Mouse (Mus musculus) ES-E14 (cell line): Measurements from ENCODE around the gene Paqr7. TPM values are rescaled to one million over a fixed set of nuclear protein-coding genes. Genes with fewer than 3 reads are reported as not detected.

Experiments
- DNase-seq: peaks from one replicate; pipeline ENCODE4 v3.0.0-alpha.2; 2013; ENCODE audit warnings: low read depth, low spot score
- H3K27ac ChIP-seq: 2 replicates; pipeline ENCODE4 v1.5.1; 2012; ENCODE audit warnings: low read depth, mild to moderate bottlenecking, low read length, moderate library complexity, mixed read lengths; ENCODE audit not compliant: poor library complexity, insufficient read depth, severe bottlenecking
- H3K36me3 ChIP-seq: 2 replicates; pipeline ENCODE4 v1.6.1; 2012; ENCODE audit warnings: mild to moderate bottlenecking, low read length, moderate library complexity, mixed read lengths; ENCODE audit not compliant: control insufficient read depth, poor library complexity, insufficient read depth, severe bottlenecking
- H3K4me1 ChIP-seq, 2 experiments: fragments of 150-350 bp in 1 of 2; sonication (generic) in 1 of 2; 2 replicates each; pipeline ENCODE4 v1.6.1; 2012; ENCODE audit warnings: low read length in 2 of 2, mild to moderate bottlenecking in 1 of 2, mixed read lengths in 1 of 2; ENCODE audit not compliant: control insufficient read depth in 2 of 2, insufficient read depth in 2 of 2, poor library complexity in 1 of 2
- H3K4me3 ChIP-seq, 2 experiments: fragments of 150-350 bp in 1 of 2; sonication (generic) in 1 of 2; 2 replicates each; pipeline ENCODE4 v1.5.1; 2012; ENCODE audit warnings: low read length in 2 of 2, low read depth in 1 of 2, mild to moderate bottlenecking in 1 of 2, mixed read lengths in 1 of 2; ENCODE audit not compliant: insufficient read depth in 1 of 2, poor library complexity in 1 of 2, severe bottlenecking in 1 of 2
- H3K9ac ChIP-seq: 2 replicates; pipeline ENCODE4 v1.6.1; 2012; ENCODE audit warnings: low read depth, mild to moderate bottlenecking, low read length, mixed read lengths; ENCODE audit not compliant: poor library complexity, insufficient read depth, severe bottlenecking
- H3K9me3 ChIP-seq: fragments of 150-350 bp; sonication (generic); 2 replicates; pipeline ENCODE4 v1.6.1; 2012; ENCODE audit warnings: low read depth, mild to moderate bottlenecking, low read length; ENCODE audit not compliant: control insufficient read depth, insufficient read depth
- CHD2 ChIP-seq: IDR thresholded peaks from 2 replicates; pipeline ENCODE4 v1.6.1; 2014; ENCODE audit warnings: mild to moderate bottlenecking, low read depth, low read length, inconsistent platforms
- HCFC1 ChIP-seq: IDR thresholded peaks from 2 replicates; pipeline ENCODE4 v1.6.1; 2012; ENCODE audit warnings: low read length, inconsistent platforms, borderline replicate concordance; ENCODE audit not compliant: insufficient read depth
- MAFK ChIP-seq: IDR thresholded peaks from 2 replicates; pipeline ENCODE4 v1.6.1; 2014; ENCODE audit warnings: mild to moderate bottlenecking, low read depth, low read length, inconsistent platforms; ENCODE audit not compliant: insufficient read depth
- ZC3H11A ChIP-seq: IDR thresholded peaks from 2 replicates; pipeline ENCODE4 v1.6.1; 2012; ENCODE audit warnings: low read depth, mild to moderate bottlenecking, inconsistent platforms, low read length, borderline replicate concordance
- ZNF384 ChIP-seq: IDR thresholded peaks from 2 replicates; pipeline ENCODE4 v1.6.1; 2012; ENCODE audit warnings: low read depth, low read length, inconsistent platforms
- in situ Hi-C, 2 experiments: fragments of 600-800 bp; cut with MboI; formaldehyde crosslinking; loops; one replicate each; pipeline ENCODE4 v1.15.1; 2025; ENCODE audit warnings: low sequenced_read_pairs in 2 of 2, inconsistent platforms in 1 of 2; ENCODE audit not compliant: unreplicated experiment in 2 of 2
- total RNA-seq: library from RNA; depleted of rRNA; stranded (reverse); fragments of 300-350 nt; gene quantifications from 2 replicates; pipeline ENCODE4 v1.2.3, GENCODE M21; 2012

The Paqr7 gene
- total RNA-seq, 1 experiment, result 4.8 TPM

DNA sequence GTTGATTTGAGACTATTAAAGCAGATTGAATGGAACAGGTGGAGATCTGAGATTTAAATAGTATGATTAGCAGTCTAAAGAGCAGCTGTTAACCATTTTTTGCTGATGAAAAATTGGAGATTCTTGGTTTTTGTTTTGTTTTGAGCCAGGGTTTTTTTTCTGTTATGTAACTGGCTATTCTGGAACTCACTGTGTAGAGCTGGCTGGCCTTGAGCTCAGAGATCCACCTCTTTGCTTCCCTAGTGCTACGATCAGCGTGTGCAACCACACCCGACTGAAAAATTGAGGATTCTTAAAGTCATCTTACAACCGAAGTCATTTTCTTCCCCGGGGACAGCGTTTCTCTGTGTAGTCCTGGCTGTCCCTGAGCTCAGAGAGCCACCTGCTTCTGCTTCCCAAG lies 15.2 kb downstream of the Paqr7 start:
- Histone ChIP-seq H3K9ac (peak overlapping the region; percentile 80; the same call in 1 of the 2 replicates), H3K9me3 (no peaks in the 10 kb centered on the region), H3K27ac (no peak overlapping the region; the same call in 1 of the 2 replicates), H3K4me1 (peaks cover 4 to 13% of the 10 kb centered on the region in 2 experiments), H3K4me3 (peak overlapping the region; percentile 67 to 87), H3K36me3 (peaks cover 6% of the 10 kb centered on the region; the same call in 1 of the 2 replicates)
- in situ Hi-C loops, result no loop called here
- TF ChIP-seq ZC3H11A (no peak), MAFK (no peak), ZNF384 (no peak), HCFC1 (no peak), CHD2 (no peak)
- DNase-seq, result no peak

- H3K9me3 ChIP-seq, result no peaks in the 10 kb centered on the region
- H3K4me3 ChIP-seq, result peak overlapping the region in 1 of 2 experiments; percentile 39; a peak in 2 of 4 replicates
- no peak overlapping the region for H3K9ac ChIP-seq
- no peak overlapping the region for H3K27ac ChIP-seq
- peaks cover 4 to 10% of the 10 kb centered on the region in 2 experiments for H3K4me1 ChIP-seq
- no peak for DNase-seq
- no peak for TF ChIP-seq ZNF384
- no peak for TF ChIP-seq HCFC1
- no peak for TF ChIP-seq CHD2
- TF ChIP-seq ZC3H11A, result no peak
- no peak for TF ChIP-seq MAFK
- in situ Hi-C loops, result no loop called here
- H3K36me3 ChIP-seq, result peaks cover 6% of the 10 kb centered on the region; the same call in 1 of the 2 replicates
Observed at GRCm38 (mm10) chr4:134512798-134513197, 16.3 kb downstream of the Paqr7 start.

- H3K27ac ChIP-seq, result no peak overlapping the region; the same call in 1 of the 2 replicates
- in situ Hi-C loops, result no loop called here
- H3K9ac ChIP-seq, result peak overlapping the region; percentile 31; the same call in 1 of the 2 replicates
Observed at GRCm38 (mm10) chr4:134514309-134514930, 17.9 kb downstream of the Paqr7 start.

DNA sequence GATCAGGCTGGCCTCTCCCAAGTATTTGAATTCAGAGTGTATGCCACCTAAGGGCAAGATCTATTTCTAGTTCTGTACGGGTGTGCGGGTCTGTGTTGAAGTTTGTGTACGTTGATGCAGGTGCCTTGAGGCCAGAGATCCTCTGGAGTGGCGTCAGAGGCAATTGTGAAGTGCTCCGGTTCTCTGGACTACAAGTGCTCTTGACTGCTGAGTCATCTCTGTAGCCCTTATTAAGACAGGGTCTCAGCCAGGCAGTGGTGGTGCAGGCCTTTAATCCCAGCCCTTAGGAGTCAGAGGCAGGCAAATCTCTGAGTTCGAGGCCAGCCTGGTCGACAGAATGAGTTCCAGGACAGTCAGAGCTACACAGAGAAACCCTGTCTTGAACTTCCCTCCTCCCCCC lies 19.1 kb downstream of the Paqr7 start:
- Histone ChIP-seq H3K4me3 (no peak overlapping the region), H3K9me3 (no peaks in the 10 kb centered on the region), H3K36me3 (peaks cover 7% of the 10 kb centered on the region; the same call in 1 of the 2 replicates), H3K4me1 (peaks cover 4 to 10% of the 10 kb centered on the region in 2 experiments), H3K9ac (no peak overlapping the region), H3K27ac (no peak overlapping the region)
- DNase-seq, result no peak
- in situ Hi-C loops, result no loop called here
- TF ChIP-seq CHD2 (no peak), HCFC1 (no peak), ZNF384 (no peak), ZC3H11A (no peak), MAFK (no peak)

More at GRCm38 (mm10) chr4:134514309-134514930, 17.9 kb downstream of the Paqr7 start:
- H3K4me3 ChIP-seq, result no peak overlapping the region
- H3K36me3 ChIP-seq, result peaks cover 6% of the 10 kb centered on the region; the same call in 1 of the 2 replicates
- no peak for DNase-seq
- TF ChIP-seq HCFC1, result no peak
- TF ChIP-seq CHD2, result no peak
- no peak for TF ChIP-seq ZC3H11A
- no peak for TF ChIP-seq MAFK
- TF ChIP-seq ZNF384, result no peak
- H3K4me1 ChIP-seq, result peaks cover 4 to 10% of the 10 kb centered on the region in 2 experiments
- no peaks in the 10 kb centered on the region for H3K9me3 ChIP-seq

GRCm38 (mm10) chr4:134516981-134517380 lies 20.5 kb downstream of the Paqr7 start:
- Histone ChIP-seq H3K4me3 (peak overlapping the region; percentile 22 to 26; a peak in 2 of 4 replicates), H3K9ac (peak overlapping the region; percentile 15; the same call in 1 of the 2 replicates), H3K9me3 (no peaks in the 10 kb centered on the region), H3K27ac (no peak overlapping the region), H3K4me1 (peaks cover 4 to 10% of the 10 kb centered on the region in 2 experiments), H3K36me3 (peaks cover 11% of the 10 kb centered on the region; the same call in 1 of the 2 replicates)
- no peak for DNase-seq
- TF ChIP-seq ZC3H11A (no peak), CHD2 (no peak)
- in situ Hi-C loops, result no loop called here
